Mouse (Mus musculus) liver, embryonic 12.5 days (tissue): ENCODE results near the gene Olfr263. TPM values are rescaled to one million over a fixed set of nuclear protein-coding genes. Genes with fewer than 3 reads are reported as not detected.

ENCODE experiments used
- ATAC-seq: fragments of 200-750 bp; cut with Nextera tagmentation; 2 replicates; pipeline ENCODE4 v1.8.0; 2017; ENCODE audit warnings: moderate number of reproducible peaks, mild to moderate bottlenecking, moderate library complexity
- H3K27ac ChIP-seq: fragments of 300-500 bp; sonication (generic); 2 replicates; pipeline ENCODE4 v1.5.1; 2016; ENCODE audit warnings: mild to moderate bottlenecking
- H3K27me3 ChIP-seq: fragments of 300-500 bp; sonication (generic); replicated peaks from 2 replicates; pipeline ENCODE4 v1.6.1; 2016; ENCODE audit warnings: mild to moderate bottlenecking, moderate library complexity
- H3K36me3 ChIP-seq: fragments of 300-500 bp; sonication (generic); 2 replicates; pipeline ENCODE4 v1.6.1; 2016; ENCODE audit warnings: mild to moderate bottlenecking, moderate library complexity
- H3K4me1 ChIP-seq: fragments of 300-500 bp; sonication (generic); 2 replicates; pipeline ENCODE4 v1.6.1; 2016
- H3K4me2 ChIP-seq: fragments of 300-500 bp; sonication (generic); 2 replicates; pipeline ENCODE4 v1.6.1; 2016; ENCODE audit warnings: mild to moderate bottlenecking, moderate library complexity
- H3K4me3 ChIP-seq: fragments of 300-500 bp; sonication (generic); 2 replicates; pipeline ENCODE4 v1.5.1; 2016; ENCODE audit warnings: mild to moderate bottlenecking, moderate library complexity
- H3K9ac ChIP-seq: fragments of 300-500 bp; sonication (generic); 2 replicates; pipeline ENCODE4 v1.6.1; 2016; ENCODE audit warnings: mild to moderate bottlenecking, moderate library complexity
- H3K9me3 ChIP-seq: fragments of 300-500 bp; sonication (generic); replicated peaks from 2 replicates; pipeline ENCODE4 v1.6.1; 2016; ENCODE audit warnings: mild to moderate bottlenecking, moderate library complexity
- WGBS: fragments of 180-500 bp; shearing (Covaris S2); methylation state at CpG from one replicate; pipeline ENCODE4 v1.1.7; 2016; ENCODE audit not compliant: insufficient replicate concordance; 5-methylcytosine and 5-hydroxymethylcytosine counted together
- polyA plus RNA-seq: library from polyadenylated mRNA; unstranded; fragments of >200 nt; fragmentation: Nextera tagmentation; extraction: Ambion mirVana; gene quantifications from 2 replicates; pipeline ENCODE4 v1.2.1, GENCODE M21; 2016

The Olfr263 gene
- polyA plus RNA-seq, 1 experiment from 2014 or later = not detected

- Histone ChIP-seq H3K4me3 (no peak overlapping the region), H3K36me3 (peaks cover 65% of the 10 kb centered on the region), H3K9ac (no peak overlapping the region), H3K27ac (no peak overlapping the region), H3K4me2 (peak overlapping the region; percentile 96; the same call in 1 of the 2 replicates), H3K4me1 (peaks cover 55% of the 10 kb centered on the region), H3K27me3 (no peaks in the 10 kb centered on the region), H3K9me3 (no peaks in the 10 kb centered on the region)
- no peak for ATAC-seq
- whole genome bisulfite sequencing = 90% methylated on average over 6 of the region's 6 CpGs
Observed at GRCm38 (mm10) chr13:21183066-21183465, 53.6 kb downstream of the Olfr263 start.

- no peak overlapping the region for H3K27ac ChIP-seq
- H3K4me3 ChIP-seq = no peak overlapping the region
- no peaks in the 10 kb centered on the region for H3K27me3 ChIP-seq
- peaks cover 71% of the 10 kb centered on the region for H3K36me3 ChIP-seq
- 0 out of 2 replicates have a peak overlapping the region, but pooled peaks have one; percentile 19 for H3K9ac ChIP-seq
- WGBS = 83% methylated on average over 7 of the region's 7 CpGs
- ATAC-seq = no peak
- peak overlapping the region; percentile 96; the same call in 1 of the 2 replicates for H3K4me2 ChIP-seq
- H3K9me3 ChIP-seq = no peaks in the 10 kb centered on the region
- peaks cover 49% of the 10 kb centered on the region for H3K4me1 ChIP-seq
Observed at GRCm38 (mm10) chr13:21183661-21184060, 54.2 kb downstream of the Olfr263 start.

- Histone ChIP-seq H3K9ac (no peak overlapping the region), H3K4me2 (no peak overlapping the region; the same call in 1 of the 2 replicates), H3K9me3 (no peaks in the 10 kb centered on the region), H3K36me3 (peaks cover 90% of the 10 kb centered on the region), H3K4me1 (peaks cover 41% of the 10 kb centered on the region), H3K27ac (no peak overlapping the region), H3K4me3 (no peak overlapping the region), H3K27me3 (no peaks in the 10 kb centered on the region)
- 75% methylated on average over 4 of the region's 4 CpGs for WGBS
- ATAC-seq = no peak
Observed at GRCm38 (mm10) chr13:21185521-21185920, 56.1 kb downstream of the Olfr263 start.

Other genes starting within 250 kb of the Olfr263 start
- not detected in 2 replicates for gene Olfr1370, start 54.7 kb upstream of the Olfr263 start, polyA plus RNA-seq
- 0.10 TPM in 2 replicates for gene Olfr1369-ps1, start 18.2 kb upstream of the Olfr263 start, polyA plus RNA-seq
- gene Olfr1368, start 16.2 kb downstream of the Olfr263 start, polyA plus RNA-seq = not detected in 2 replicates
- 129 and 132 TPM in 2 replicates for gene Trim27, start 49.8 kb downstream of the Olfr263 start, polyA plus RNA-seq
- not detected in 2 replicates for gene Gpx5, start 163.1 kb downstream of the Olfr263 start, polyA plus RNA-seq
- gene Gpx6, start 182.5 kb downstream of the Olfr263 start, polyA plus RNA-seq = not detected in 2 replicates
- not detected in 2 replicates for gene Olfr1367, start 217.3 kb downstream of the Olfr263 start, polyA plus RNA-seq
- gene Zscan12, start 233.2 kb downstream of the Olfr263 start, polyA plus RNA-seq = 5.5 and 5.8 TPM in 2 replicates